Mouse (Mus musculus): ENCODE measurements around the gene Atp8b4. TPM values are rescaled to one million over a fixed set of nuclear protein-coding genes. Genes with fewer than 3 reads are reported as not detected.

Atp8b4 gene
- total and polyA plus RNA-seq, 3 experiments = 0.31 to 0.73 (median 0.43) TPM

DNA sequence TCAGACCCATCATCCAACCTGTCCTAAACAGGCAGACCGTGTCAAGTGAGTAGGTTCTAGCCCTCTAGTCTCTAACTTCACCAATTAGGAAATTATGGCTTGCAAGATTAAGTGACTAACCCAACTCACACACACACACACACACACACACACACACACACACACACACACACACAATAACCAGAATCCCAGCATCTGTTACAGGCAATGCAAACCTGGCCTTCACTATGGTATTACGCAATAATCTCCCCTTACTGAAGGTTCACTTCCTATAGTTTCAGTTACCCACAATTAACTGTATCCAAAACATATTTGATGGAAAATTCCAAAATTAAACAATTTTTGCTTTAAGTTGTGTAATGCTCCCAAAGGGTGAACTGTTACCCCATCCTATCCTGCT lies 101.0 kb downstream of the Atp8b4 start:
- 94% methylated on average over 2 of the region's 2 CpGs for WGBS

DNA sequence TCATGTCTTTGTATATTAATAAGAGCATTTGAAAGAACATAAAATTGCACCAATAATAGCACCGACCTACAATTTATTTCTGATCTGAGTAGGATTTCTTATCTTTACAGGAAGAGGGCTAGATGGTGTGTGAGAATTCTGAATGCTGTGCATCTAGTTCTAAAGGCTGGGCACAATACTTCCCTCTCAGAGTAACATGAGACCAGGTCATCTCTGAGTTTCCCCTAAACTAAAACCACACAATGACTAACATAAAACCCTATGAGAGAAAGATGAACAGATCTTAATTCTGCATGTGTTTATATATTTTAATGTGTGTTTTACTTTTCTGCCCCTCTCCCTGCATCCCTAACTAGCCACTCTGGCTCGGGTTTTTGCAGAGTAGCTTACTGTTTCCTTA lies 101.5 kb downstream of the Atp8b4 start:
- intact Hi-C loops (cut with DNase I) = no loop called here
- no peaks in the 10 kb centered on the region for H3K36me3 ChIP-seq (ENCODE audit: control insufficient read depth, insufficient read depth, low read length)
- no peak for DNase-seq
- no peaks in the 10 kb centered on the region for H3K27me3 ChIP-seq (ENCODE audit: control insufficient read depth, insufficient read depth, low read length)
- 59% methylated on average over 2 of the region's 2 CpGs for WGBS
- H3K27ac ChIP-seq = no peak overlapping the region
- no peaks in the 10 kb centered on the region for H3K4me1 ChIP-seq (ENCODE audit: control insufficient read depth, insufficient read depth, low read length)
- no peak for TF ChIP-seq EP300 (IDR thresholded peaks at IDR 0.05; ENCODE audit: insufficient read depth, low read depth, low read length)
- TF ChIP-seq CTCF (IDR thresholded peaks at IDR 0.05) = no peak
- no peak for TF ChIP-seq POLR2A (IDR thresholded peaks at IDR 0.05; ENCODE audit: insufficient read depth, low read depth, low read length)
- H3K4me3 ChIP-seq = no peak overlapping the region
- H3K79me2 ChIP-seq (replicated peaks; ENCODE audit: control insufficient read depth, insufficient read depth, low read length) = no peaks in the 10 kb centered on the region
- H3K9ac ChIP-seq (ENCODE audit: low read depth, low read length) = no peak overlapping the region

More for the DNA sequence above, 101.0 kb downstream of the Atp8b4 start:
- H3K4me1 ChIP-seq (ENCODE audit: control insufficient read depth, insufficient read depth, low read length) = no peaks in the 10 kb centered on the region
- intact Hi-C loops (cut with DNase I) = no loop called here
- no peaks in the 10 kb centered on the region for H3K79me2 ChIP-seq (replicated peaks; ENCODE audit: control insufficient read depth, insufficient read depth, low read length)
- H3K36me3 ChIP-seq (ENCODE audit: control insufficient read depth, insufficient read depth, low read length) = no peaks in the 10 kb centered on the region
- H3K4me3 ChIP-seq = no peak overlapping the region
- H3K9ac ChIP-seq (ENCODE audit: low read depth, low read length) = no peak overlapping the region
- H3K27me3 ChIP-seq (ENCODE audit: control insufficient read depth, insufficient read depth, low read length) = no peaks in the 10 kb centered on the region
- DNase-seq = no peak
- TF ChIP-seq CTCF (IDR thresholded peaks at IDR 0.05) = no peak
- TF ChIP-seq EP300 (IDR thresholded peaks at IDR 0.05; ENCODE audit: insufficient read depth, low read depth, low read length) = no peak
- TF ChIP-seq POLR2A (IDR thresholded peaks at IDR 0.05; ENCODE audit: insufficient read depth, low read depth, low read length) = no peak
- no peak overlapping the region for H3K27ac ChIP-seq

- H3K36me3 ChIP-seq (ENCODE audit: control insufficient read depth, insufficient read depth, low read length) = no peaks in the 10 kb centered on the region
- intact Hi-C loops (cut with DNase I) = no loop called here
- 82% methylated on average over 2 of the region's 2 CpGs for WGBS
- no peak for TF ChIP-seq POLR2A (IDR thresholded peaks at IDR 0.05; ENCODE audit: insufficient read depth, low read depth, low read length)
- no peak for TF ChIP-seq EP300 (IDR thresholded peaks at IDR 0.05; ENCODE audit: insufficient read depth, low read depth, low read length)
- TF ChIP-seq CTCF (IDR thresholded peaks at IDR 0.05) = no peak
- H3K9ac ChIP-seq (ENCODE audit: low read depth, low read length) = no peak overlapping the region
- H3K27ac ChIP-seq = no peak overlapping the region
- no peak overlapping the region for H3K4me3 ChIP-seq
- no peak for DNase-seq
- no peaks in the 10 kb centered on the region for H3K79me2 ChIP-seq (replicated peaks; ENCODE audit: control insufficient read depth, insufficient read depth, low read length)
- no peaks in the 10 kb centered on the region for H3K27me3 ChIP-seq (ENCODE audit: control insufficient read depth, insufficient read depth, low read length)
- no peaks in the 10 kb centered on the region for H3K4me1 ChIP-seq (ENCODE audit: control insufficient read depth, insufficient read depth, low read length)
Observed at GRCm38 (mm10) chr2:126398216-126398615, 102.3 kb downstream of the Atp8b4 start.

DNA sequence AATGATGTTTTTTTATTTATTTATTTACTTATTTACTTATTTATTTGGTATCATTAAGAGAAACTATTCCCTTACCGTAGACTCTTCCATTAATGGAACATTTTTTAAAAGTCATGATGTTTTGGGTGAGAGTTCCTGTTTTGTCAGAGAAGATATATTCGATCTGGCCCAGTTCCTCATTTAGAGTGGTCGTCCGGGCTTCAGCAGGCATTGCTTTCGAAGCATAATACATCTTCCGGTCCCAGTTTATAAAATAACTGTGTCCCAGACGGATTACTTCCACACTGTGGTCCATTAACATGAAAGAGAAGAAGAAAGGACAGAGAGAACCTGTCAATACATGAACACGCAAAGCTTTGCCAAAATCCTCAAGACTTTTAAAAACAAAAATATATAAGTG lies 103.0 kb downstream of the Atp8b4 start:
- Histone ChIP-seq H3K27ac (no peak overlapping the region), H3K4me1 (ENCODE audit: control insufficient read depth, insufficient read depth, low read length) (no peaks in the 10 kb centered on the region), H3K36me3 (ENCODE audit: control insufficient read depth, insufficient read depth, low read length) (no peaks in the 10 kb centered on the region), H3K9ac (ENCODE audit: low read depth, low read length) (no peak overlapping the region), H3K27me3 (ENCODE audit: control insufficient read depth, insufficient read depth, low read length) (no peaks in the 10 kb centered on the region), H3K79me2 (replicated peaks; ENCODE audit: control insufficient read depth, insufficient read depth, low read length) (no peaks in the 10 kb centered on the region), H3K4me3 (no peak overlapping the region)
- intact Hi-C loops (cut with DNase I) = no loop called here
- 78% methylated on average over 8 of the region's 8 CpGs for WGBS
- no peak for TF ChIP-seq EP300 (IDR thresholded peaks at IDR 0.05; ENCODE audit: insufficient read depth, low read depth, low read length)
- TF ChIP-seq POLR2A (IDR thresholded peaks at IDR 0.05; ENCODE audit: insufficient read depth, low read depth, low read length) = no peak
- TF ChIP-seq CTCF (IDR thresholded peaks at IDR 0.05) = no peak
- no peak for DNase-seq

DNA sequence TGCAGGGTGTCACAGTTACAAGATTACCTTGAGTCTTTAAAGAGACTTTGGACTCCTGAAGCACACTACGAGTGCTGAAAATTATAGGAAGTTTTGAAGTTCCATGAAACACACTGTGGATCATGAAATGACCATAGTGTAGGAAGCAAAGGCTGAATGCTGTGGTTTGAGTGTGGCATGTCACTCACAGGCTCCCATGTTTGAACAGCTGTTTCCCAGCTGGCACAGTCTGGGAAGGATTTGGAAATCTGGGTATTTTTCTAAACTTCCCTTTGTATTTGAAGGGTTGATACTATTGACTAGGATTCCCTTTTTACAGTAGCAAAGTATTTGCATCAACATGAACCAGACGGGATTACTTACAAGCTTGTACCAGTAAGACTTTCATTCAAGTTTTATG lies 105.5 kb downstream of the Atp8b4 start:
- Histone ChIP-seq H3K4me1 (ENCODE audit: control insufficient read depth, insufficient read depth, low read length) (no peaks in the 10 kb centered on the region), H3K9ac (ENCODE audit: low read depth, low read length) (no peak overlapping the region), H3K27me3 (ENCODE audit: control insufficient read depth, insufficient read depth, low read length) (no peaks in the 10 kb centered on the region), H3K4me3 (no peak overlapping the region), H3K79me2 (replicated peaks; ENCODE audit: control insufficient read depth, insufficient read depth, low read length) (no peaks in the 10 kb centered on the region), H3K27ac (no peak overlapping the region), H3K36me3 (ENCODE audit: control insufficient read depth, insufficient read depth, low read length) (no peaks in the 10 kb centered on the region)
- intact Hi-C loops (cut with DNase I) = no loop called here
- WGBS = 59% methylated on average over 2 of the region's 2 CpGs
- no peak for DNase-seq
- no peak for TF ChIP-seq EP300 (IDR thresholded peaks at IDR 0.05; ENCODE audit: insufficient read depth, low read depth, low read length)
- no peak for TF ChIP-seq CTCF (IDR thresholded peaks at IDR 0.05)
- TF ChIP-seq POLR2A (IDR thresholded peaks at IDR 0.05; ENCODE audit: insufficient read depth, low read depth, low read length) = no peak

GRCm38 (mm10) chr2:126387458-126388037 lies 112.9 kb downstream of the Atp8b4 start:
- Histone ChIP-seq H3K79me2 (replicated peaks; ENCODE audit: control insufficient read depth, insufficient read depth, low read length) (no peaks in the 10 kb centered on the region), H3K27me3 (ENCODE audit: control insufficient read depth, insufficient read depth, low read length) (no peaks in the 10 kb centered on the region)

More at GRCm38 (mm10) chr2:126387458-126388037, 112.9 kb downstream of the Atp8b4 start:
- WGBS = 72% methylated on average over 8 of the region's 8 CpGs
- TF ChIP-seq EP300 (IDR thresholded peaks at IDR 0.05; ENCODE audit: insufficient read depth, low read depth, low read length) (no peak), POLR2A (IDR thresholded peaks at IDR 0.05; ENCODE audit: insufficient read depth, low read depth, low read length) (no peak), CTCF (IDR thresholded peaks at IDR 0.05) (no peak)
- no peak for DNase-seq
- no peak overlapping the region for H3K27ac ChIP-seq
- H3K9ac ChIP-seq (ENCODE audit: low read depth, low read length) = no peak overlapping the region
- no peaks in the 10 kb centered on the region for H3K4me1 ChIP-seq (ENCODE audit: control insufficient read depth, insufficient read depth, low read length)
- H3K36me3 ChIP-seq (ENCODE audit: control insufficient read depth, insufficient read depth, low read length) = no peaks in the 10 kb centered on the region
- no peak overlapping the region for H3K4me3 ChIP-seq
- intact Hi-C loops (cut with DNase I) = no loop called here
